Mouse (Mus musculus) limb, embryonic 11.5 days (tissue): ENCODE results near the gene Gpr18. TPM values are rescaled to one million over a fixed set of nuclear protein-coding genes. Genes with fewer than 3 reads are reported as not detected.

Experiments used
- ATAC-seq: fragments of 200-750 bp; cut with Nextera tagmentation; 2 replicates; pipeline ENCODE4 v1.8.0; 2017; ENCODE audit warnings: low read depth; ENCODE audit not compliant: insufficient number of reproducible peaks, low FRiP score, low TSS enrichment
- DNase-seq: peaks from one replicate; pipeline ENCODE4 v3.0.0-alpha.2; 2015; ENCODE audit warnings: low spot score
- H3K27ac ChIP-seq: fragments of 300-500 bp; sonication (generic); replicated peaks from 2 replicates; pipeline ENCODE4 v1.5.1; 2014; ENCODE audit warnings: low read depth, mild to moderate bottlenecking, low read length
- H3K27me3 ChIP-seq: fragments of 300-500 bp; sonication (generic); 2 replicates; pipeline ENCODE4 v1.6.1; 2014; ENCODE audit warnings: mild to moderate bottlenecking, low read length, mixed read lengths; ENCODE audit not compliant: control insufficient read depth, insufficient read depth
- H3K36me3 ChIP-seq: fragments of 300-500 bp; sonication (generic); 2 replicates; pipeline ENCODE4 v1.6.1; 2014; ENCODE audit warnings: mild to moderate bottlenecking, low read length, moderate library complexity, mixed read lengths; ENCODE audit not compliant: control insufficient read depth, insufficient read depth
- H3K4me1 ChIP-seq: fragments of 300-500 bp; sonication (generic); 2 replicates; pipeline ENCODE4 v1.6.1; 2014; ENCODE audit warnings: low read length, mixed read lengths; ENCODE audit not compliant: control insufficient read depth, insufficient read depth
- H3K4me2 ChIP-seq: fragments of 300-500 bp; sonication (generic); 2 replicates; pipeline ENCODE4 v1.6.1; 2014; ENCODE audit warnings: low read depth, mild to moderate bottlenecking, moderate library complexity; ENCODE audit not compliant: severe bottlenecking
- H3K4me3 ChIP-seq: fragments of 300-500 bp; sonication (generic); 2 replicates; pipeline ENCODE4 v1.5.1; 2014; ENCODE audit warnings: low read depth, low read length
- H3K9ac ChIP-seq: fragments of 300-500 bp; sonication (generic); 2 replicates; pipeline ENCODE4 v1.6.1; 2014; ENCODE audit warnings: mild to moderate bottlenecking, low read length
- H3K9me3 ChIP-seq: fragments of 300-500 bp; sonication (generic); 2 replicates; pipeline ENCODE4 v1.6.1; 2016; ENCODE audit warnings: low read length; ENCODE audit not compliant: control insufficient read depth
- WGBS: fragments of 180-500 bp; shearing (Covaris S2); extraction: QIAGEN DNeasy Blood & Tissue Kit; methylation state at CpG from one replicate; pipeline ENCODE4 v1.1.7; 2014; 5-methylcytosine and 5-hydroxymethylcytosine counted together
- polyA plus RNA-seq: library from polyadenylated mRNA; unstranded; fragments of >200 nt; fragmentation: Nextera tagmentation; extraction: Ambion mirVana; gene quantifications from 2 replicates; pipeline ENCODE4 v1.2.1, GENCODE M21; 2014

The Gpr18 gene
- polyA plus RNA-seq, 1 experiment from 2014 or later: 0.09 TPM

DNA sequence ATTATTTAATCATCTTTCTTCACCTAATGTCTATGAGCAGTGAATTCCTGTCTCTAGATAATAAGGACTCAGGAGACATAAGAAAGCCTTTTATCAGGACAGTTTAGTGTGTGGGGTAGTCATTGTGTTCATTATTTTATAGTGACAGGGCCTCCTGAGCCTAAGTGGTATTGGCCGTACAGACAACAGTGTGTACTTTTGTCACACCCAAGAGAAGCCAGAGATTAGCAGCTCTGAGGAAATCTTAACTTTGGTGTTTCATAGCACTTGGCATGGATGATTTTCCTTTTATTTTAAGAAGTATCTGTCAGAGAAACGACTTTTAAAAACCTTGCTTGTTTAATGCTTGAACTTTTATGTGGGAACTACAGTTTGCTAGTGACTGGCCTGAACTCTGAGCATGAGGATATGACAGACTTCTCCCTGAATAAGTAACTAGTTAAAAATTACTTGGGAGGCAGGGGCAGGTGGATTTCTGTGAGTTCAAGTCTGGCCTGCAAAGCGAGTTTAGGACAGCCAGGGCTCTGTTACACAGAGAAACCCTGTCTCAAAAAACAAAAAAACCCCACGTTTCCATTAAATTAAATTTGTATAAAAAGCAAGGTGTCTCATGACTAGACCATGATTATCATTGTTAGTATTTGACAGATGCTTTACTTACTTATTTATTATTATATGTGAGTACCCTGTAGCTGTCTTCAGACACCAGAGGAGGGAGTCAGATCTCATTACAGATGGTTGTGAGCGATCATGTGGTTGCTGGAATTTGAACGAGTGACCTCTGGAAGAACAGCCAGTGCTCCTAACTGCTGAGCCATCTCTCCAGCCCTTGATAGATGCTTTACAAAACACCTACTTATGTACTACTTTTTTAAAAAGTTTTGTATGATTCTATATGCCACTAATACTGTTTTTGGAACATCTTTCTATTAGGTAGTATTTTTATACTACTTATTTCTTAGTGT lies 19.2 kb downstream of the Gpr18 start:
- no peak overlapping the region for H3K9ac ChIP-seq
- DNase-seq (no peak), ATAC-seq (no peak)
- H3K27me3 ChIP-seq: no peaks in the 10 kb centered on the region
- no peaks in the 10 kb centered on the region for H3K9me3 ChIP-seq
- H3K27ac ChIP-seq: no peak overlapping the region
- no peaks in the 10 kb centered on the region for H3K4me1 ChIP-seq
- no peak overlapping the region for H3K4me2 ChIP-seq
- no peak overlapping the region for H3K4me3 ChIP-seq
- H3K36me3 ChIP-seq: no peaks in the 10 kb centered on the region
- 81% methylated on average over 6 of the region's 6 CpGs for WGBS

DNA sequence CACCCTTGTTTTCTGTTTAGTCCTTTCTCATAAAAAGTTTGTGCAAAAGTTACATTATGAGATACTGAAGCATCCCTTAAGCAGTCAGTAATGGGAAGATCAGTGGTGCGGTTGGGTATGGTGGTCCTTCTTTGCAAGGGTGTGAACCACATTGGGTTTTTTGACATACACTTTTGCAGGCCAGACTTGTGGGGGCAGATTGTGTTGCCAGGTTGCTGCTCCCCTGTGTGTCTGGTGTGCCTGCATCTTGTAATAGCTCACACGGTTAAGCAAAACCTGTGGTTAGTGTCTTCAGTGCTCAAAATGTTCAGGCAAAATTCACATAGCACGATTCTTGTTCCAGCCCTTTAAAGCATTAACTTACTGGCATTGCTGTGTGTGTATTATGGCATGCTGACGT lies 20.3 kb downstream of the Gpr18 start:
- Histone ChIP-seq H3K9me3 (no peaks in the 10 kb centered on the region), H3K27me3 (no peaks in the 10 kb centered on the region), H3K4me1 (no peaks in the 10 kb centered on the region), H3K4me3 (no peak overlapping the region), H3K9ac (no peak overlapping the region), H3K4me2 (no peak overlapping the region), H3K36me3 (no peaks in the 10 kb centered on the region), H3K27ac (no peak overlapping the region)
- ATAC-seq (no peak), DNase-seq (no peak)
- 86% methylated on average over 4 of the region's 4 CpGs for WGBS

DNA sequence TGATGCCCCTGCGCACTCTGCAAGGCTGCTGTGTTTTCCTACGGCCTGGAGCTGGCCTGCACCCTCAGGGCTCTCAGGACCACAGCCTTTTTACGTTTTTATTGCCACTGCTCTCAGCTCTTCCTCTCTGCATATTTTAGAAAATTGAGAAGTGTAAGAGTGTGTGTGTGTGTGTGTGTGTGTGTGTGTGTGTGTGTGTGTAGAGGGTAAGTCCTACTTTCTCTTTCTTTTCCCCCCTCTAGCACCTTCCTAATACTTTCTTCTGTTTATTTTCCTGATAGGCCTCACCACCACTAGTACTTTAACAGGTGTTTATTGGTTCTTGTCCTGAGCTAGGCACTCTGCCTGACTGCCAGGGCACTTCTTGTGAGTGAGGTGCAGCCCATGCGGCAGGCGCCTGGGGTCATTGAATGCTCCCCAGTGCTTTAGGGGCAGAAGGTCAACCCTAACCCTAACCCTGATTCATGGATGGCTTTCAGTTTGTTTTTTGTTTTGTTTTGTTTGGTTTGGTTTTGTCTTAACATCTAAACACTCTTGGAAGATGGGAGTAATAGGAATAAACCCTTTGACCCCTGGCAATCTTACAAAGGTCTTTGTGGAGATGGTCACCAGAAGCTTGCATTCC lies 21.0 kb downstream of the Gpr18 start:
- no peaks in the 10 kb centered on the region for H3K36me3 ChIP-seq
- DNase-seq: no peak
- H3K9me3 ChIP-seq: no peaks in the 10 kb centered on the region
- H3K27ac ChIP-seq: no peak overlapping the region
- H3K4me2 ChIP-seq: no peak overlapping the region
- no peak for ATAC-seq
- no peak overlapping the region for H3K9ac ChIP-seq
- H3K4me3 ChIP-seq: no peak overlapping the region
- H3K4me1 ChIP-seq: no peaks in the 10 kb centered on the region
- no peaks in the 10 kb centered on the region for H3K27me3 ChIP-seq
- WGBS: 59% methylated on average over 5 of the region's 5 CpGs

DNA sequence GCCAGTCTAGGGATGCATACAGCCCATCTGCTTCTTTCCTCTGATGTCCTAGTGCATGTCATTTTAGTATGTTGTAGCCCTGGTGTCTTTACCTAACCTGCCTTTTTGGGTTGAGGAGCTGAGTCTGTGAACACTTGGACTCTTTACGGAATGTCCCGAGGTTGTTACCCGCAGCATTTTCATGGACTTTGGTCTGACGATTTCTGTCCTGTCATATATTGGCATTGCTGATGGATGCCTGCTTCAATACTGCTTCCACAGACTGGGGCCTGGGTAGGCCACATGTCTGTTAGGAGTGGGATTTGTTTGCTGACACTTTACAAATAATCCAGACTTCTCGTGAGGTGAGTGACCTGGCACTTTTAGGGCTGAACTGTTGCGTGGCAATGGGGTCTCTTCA lies 21.8 kb downstream of the Gpr18 start:
- no peaks in the 10 kb centered on the region for H3K27me3 ChIP-seq
- no peaks in the 10 kb centered on the region for H3K36me3 ChIP-seq
- DNase-seq (no peak), ATAC-seq (no peak)
- H3K4me1 ChIP-seq: no peaks in the 10 kb centered on the region
- 80% methylated on average over 6 of the region's 6 CpGs for WGBS
- H3K4me2 ChIP-seq: no peak overlapping the region
- H3K4me3 ChIP-seq: no peak overlapping the region
- H3K9me3 ChIP-seq: no peaks in the 10 kb centered on the region
- H3K27ac ChIP-seq: no peak overlapping the region
- no peak overlapping the region for H3K9ac ChIP-seq

DNA sequence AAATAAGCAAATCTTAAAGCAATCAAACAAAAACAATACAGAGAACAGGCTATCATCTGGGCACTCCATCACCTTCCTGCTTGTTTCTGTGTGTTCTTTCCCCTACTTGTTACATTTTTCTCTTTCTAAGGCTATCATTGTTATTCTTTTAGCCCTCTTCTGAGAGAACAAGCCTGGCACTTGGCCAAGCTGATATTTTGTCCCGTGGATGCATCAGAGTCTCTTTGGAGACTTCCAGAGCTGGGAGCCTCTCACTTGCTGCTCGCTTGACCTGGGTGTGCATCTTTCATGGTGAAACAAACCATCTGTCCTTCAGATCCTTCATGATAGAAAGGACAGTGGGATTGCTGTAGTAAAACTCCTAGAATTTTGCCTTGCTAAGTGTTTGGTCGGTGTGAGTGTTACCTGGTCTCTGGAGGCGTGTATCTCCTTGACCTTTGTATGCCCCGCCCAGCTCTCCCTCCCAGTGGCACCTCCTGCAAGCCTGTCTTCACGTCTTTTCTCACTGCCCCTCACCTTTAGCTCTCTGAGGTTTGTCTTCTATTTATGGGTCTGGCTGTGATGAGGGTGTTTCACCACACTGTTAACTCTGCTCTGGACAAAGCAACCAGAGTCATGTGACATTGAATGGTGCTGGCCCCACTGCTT lies 31.3 kb downstream of the Gpr18 start:
- no peak for ATAC-seq
- no peaks in the 10 kb centered on the region for H3K9me3 ChIP-seq
- H3K9ac ChIP-seq: no peak overlapping the region
- H3K4me3 ChIP-seq: no peak overlapping the region
- no peak for DNase-seq
- H3K4me2 ChIP-seq: no peak overlapping the region
- no peaks in the 10 kb centered on the region for H3K27me3 ChIP-seq
- no peaks in the 10 kb centered on the region for H3K36me3 ChIP-seq
- no peak overlapping the region for H3K27ac ChIP-seq
- peaks cover 6% of the 10 kb centered on the region for H3K4me1 ChIP-seq
- 76% methylated on average over 6 of the region's 6 CpGs for WGBS

DNA sequence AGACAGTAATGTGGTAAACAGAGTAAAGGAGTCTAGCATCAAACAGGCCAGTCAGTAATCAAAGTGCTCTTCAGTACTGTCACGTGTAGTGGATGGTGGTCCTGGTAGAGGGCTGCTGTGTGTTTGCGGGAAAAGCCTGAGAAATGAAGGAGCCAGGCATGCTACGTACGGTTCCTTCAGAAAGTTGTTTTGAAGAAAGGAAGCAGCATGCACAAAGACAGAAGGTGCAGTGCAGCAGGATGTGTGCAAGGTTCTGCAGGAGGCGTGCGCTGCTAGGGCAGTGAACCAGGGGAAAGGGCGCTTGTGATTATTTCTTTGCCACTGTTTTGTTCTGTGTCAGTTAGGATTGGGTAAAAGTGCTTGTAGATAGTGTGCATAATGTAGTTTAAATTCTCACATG lies 34.4 kb downstream of the Gpr18 start:
- Histone ChIP-seq H3K9me3 (no peaks in the 10 kb centered on the region), H3K4me1 (peaks cover 6% of the 10 kb centered on the region), H3K27ac (no peak overlapping the region), H3K9ac (no peak overlapping the region), H3K4me3 (no peak overlapping the region), H3K36me3 (no peaks in the 10 kb centered on the region), H3K27me3 (no peaks in the 10 kb centered on the region), H3K4me2 (no peak overlapping the region)
- DNase-seq (no peak), ATAC-seq (no peak)
- 90% methylated on average over 7 of the region's 7 CpGs for WGBS

DNA sequence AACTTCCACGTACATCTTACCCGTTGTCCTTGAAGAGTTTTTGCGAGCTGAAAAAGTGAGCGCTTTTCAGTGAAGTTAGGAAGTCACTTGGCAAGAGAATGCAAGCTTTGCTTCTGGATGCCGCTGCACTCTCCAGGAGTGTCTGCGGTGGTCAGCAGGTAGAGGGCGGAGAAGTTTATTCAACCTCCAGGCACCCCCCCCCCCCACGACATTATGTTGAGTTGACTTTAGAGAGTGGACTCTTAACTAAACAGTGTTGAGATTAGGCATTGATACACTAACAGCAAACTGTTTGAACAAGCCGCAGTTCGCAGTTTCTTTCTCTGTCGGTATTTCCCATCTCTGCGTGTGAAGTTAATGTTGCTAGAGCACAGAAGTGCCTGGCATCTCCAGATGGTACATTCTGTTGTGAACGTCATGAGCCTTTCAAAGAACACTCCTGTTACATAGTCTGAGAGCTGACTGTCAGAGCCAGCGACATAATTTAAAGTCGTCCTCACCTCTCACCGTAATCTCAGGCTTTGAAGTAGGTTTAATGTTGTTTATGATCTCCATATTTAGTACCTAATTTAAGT lies 36.2 kb downstream of the Gpr18 start:
- ATAC-seq (no peak), DNase-seq (no peak)
- H3K4me2 ChIP-seq: peak overlapping the region; percentile 90
- no peaks in the 10 kb centered on the region for H3K36me3 ChIP-seq
- H3K27me3 ChIP-seq: no peaks in the 10 kb centered on the region
- 20% methylated on average over 16 of the region's 16 CpGs for WGBS
- H3K9ac ChIP-seq: peak overlapping the region; percentile 87
- peak overlapping the region; percentile 98 for H3K4me3 ChIP-seq
- peaks cover 6% of the 10 kb centered on the region for H3K4me1 ChIP-seq
- no peak overlapping the region for H3K27ac ChIP-seq
- H3K9me3 ChIP-seq: no peaks in the 10 kb centered on the region

DNA sequence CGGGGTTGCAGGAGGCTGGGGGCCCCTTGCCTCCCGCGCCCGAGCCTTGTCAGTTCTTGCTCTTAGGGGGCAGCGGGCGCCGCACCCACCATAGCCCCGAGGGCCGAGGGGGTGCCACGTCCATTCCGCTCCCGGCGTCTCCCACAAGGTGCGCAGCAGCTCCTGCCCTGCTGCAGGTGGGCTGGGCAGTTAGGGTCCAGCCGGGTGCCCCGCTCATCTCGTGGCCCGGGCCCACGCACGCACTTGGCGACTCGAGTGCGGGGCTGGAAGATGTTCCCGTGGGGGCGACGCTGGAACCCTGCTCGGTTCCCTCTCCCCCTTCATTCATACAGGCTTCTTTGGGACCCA lies 36.7 kb downstream of the Gpr18 start:
- Histone ChIP-seq H3K27me3 (no peaks in the 10 kb centered on the region), H3K27ac (peak overlapping the region; percentile 12; the same call in 1 of the 2 replicates), H3K4me2 (peak overlapping the region; percentile 90), H3K4me3 (peak overlapping the region; percentile 98), H3K36me3 (no peaks in the 10 kb centered on the region), H3K9ac (peak overlapping the region; percentile 87), H3K9me3 (no peaks in the 10 kb centered on the region), H3K4me1 (peaks cover 6% of the 10 kb centered on the region)
- WGBS: under 1% methylated on average over 27 of the region's 27 CpGs
- ATAC-seq: no peak; the same call in 1 of the 2 replicates
- DNase-seq: no peak
